Mouse (Mus musculus): Measurements from ENCODE around the gene Rbpjl. TPM values are rescaled to one million over a fixed set of nuclear protein-coding genes. Genes with fewer than 3 reads are reported as not detected.
A peak's percentile ranks its signal among the peaks of the same experiment; 100 is the strongest.

The Rbpjl gene
- total RNA-seq, 1 experiment from 2014 or later: not detected

GRCm38 (mm10) chr2:164436215-164436913 is 33.4 kb downstream of the Rbpjl start:
- no peak for ATAC-seq (replicated peaks in 1 of 2; ENCODE audit: insufficient read depth in 1 of 2, low FRiP score in 2 of 2, low TSS enrichment in 1 of 2, low read depth in 1 of 2, poor library complexity in 2 of 2, severe bottlenecking in 2 of 2)

- no peak for ATAC-seq (replicated peaks in 1 of 2; ENCODE audit: insufficient read depth in 1 of 2, low FRiP score in 2 of 2, low TSS enrichment in 1 of 2, low read depth in 1 of 2, poor library complexity in 2 of 2, severe bottlenecking in 2 of 2)
These were observed 34.0 kb downstream of the Rbpjl start for GRCm38 (mm10) chr2:164436961-164437360.

GRCm38 (mm10) chr2:164437710-164438109 is 34.8 kb downstream of the Rbpjl start:
- ATAC-seq (replicated peaks in 1 of 2; ENCODE audit: insufficient read depth in 1 of 2, low FRiP score in 2 of 2, low TSS enrichment in 1 of 2, low read depth in 1 of 2, poor library complexity in 2 of 2, severe bottlenecking in 2 of 2): no peak

- ATAC-seq (replicated peaks in 1 of 2; ENCODE audit: insufficient read depth in 1 of 2, low FRiP score in 2 of 2, low TSS enrichment in 1 of 2, low read depth in 1 of 2, poor library complexity in 2 of 2, severe bottlenecking in 2 of 2): no peak
These were observed 35.3 kb downstream of the Rbpjl start for GRCm38 (mm10) chr2:164438257-164438656.

GRCm38 (mm10) chr2:164439001-164439421 is 36.1 kb downstream of the Rbpjl start:
- no peak for ATAC-seq (replicated peaks in 1 of 2; ENCODE audit: insufficient read depth in 1 of 2, low FRiP score in 2 of 2, low TSS enrichment in 1 of 2, low read depth in 1 of 2, poor library complexity in 2 of 2, severe bottlenecking in 2 of 2)

- ATAC-seq (replicated peaks in 1 of 2; ENCODE audit: insufficient read depth in 1 of 2, low FRiP score in 2 of 2, low TSS enrichment in 1 of 2, low read depth in 1 of 2, poor library complexity in 2 of 2, severe bottlenecking in 2 of 2): no peak
These were observed 37.4 kb downstream of the Rbpjl start for GRCm38 (mm10) chr2:164440314-164440713.

GRCm38 (mm10) chr2:164441155-164441554 is 38.2 kb downstream of the Rbpjl start:
- ATAC-seq (replicated peaks in 1 of 2; ENCODE audit: insufficient read depth in 1 of 2, low FRiP score in 2 of 2, low TSS enrichment in 1 of 2, low read depth in 1 of 2, poor library complexity in 2 of 2, severe bottlenecking in 2 of 2): peak; percentile 85 to 92

- no peak for ATAC-seq (replicated peaks in 1 of 2; ENCODE audit: insufficient read depth in 1 of 2, low FRiP score in 2 of 2, low TSS enrichment in 1 of 2, low read depth in 1 of 2, poor library complexity in 2 of 2, severe bottlenecking in 2 of 2)
These were observed 38.8 kb downstream of the Rbpjl start for GRCm38 (mm10) chr2:164441731-164442130.

- no peak for ATAC-seq (replicated peaks in 1 of 2; ENCODE audit: insufficient read depth in 1 of 2, low FRiP score in 2 of 2, low TSS enrichment in 1 of 2, low read depth in 1 of 2, poor library complexity in 2 of 2, severe bottlenecking in 2 of 2)
These were observed 39.5 kb downstream of the Rbpjl start for GRCm38 (mm10) chr2:164442315-164443050.

GRCm38 (mm10) chr2:164443051-164443437 is 40.1 kb downstream of the Rbpjl start:
- peak in 1 of 2 experiments; percentile 35; a peak in 1 of 4 replicates for ATAC-seq (replicated peaks in 1 of 2; ENCODE audit: insufficient read depth in 1 of 2, low FRiP score in 2 of 2, low TSS enrichment in 1 of 2, low read depth in 1 of 2, poor library complexity in 2 of 2, severe bottlenecking in 2 of 2)

GRCm38 (mm10) chr2:164443460-164444000 is 40.6 kb downstream of the Rbpjl start, which contains the start of gene Sdc4:
TSS of gene Sdc4 (minus strand) at chr2:164443887.
- no peak for ATAC-seq (replicated peaks in 1 of 2; ENCODE audit: insufficient read depth in 1 of 2, low FRiP score in 2 of 2, low TSS enrichment in 1 of 2, low read depth in 1 of 2, poor library complexity in 2 of 2, severe bottlenecking in 2 of 2)

- no peak for ATAC-seq (replicated peaks in 1 of 2; ENCODE audit: insufficient read depth in 1 of 2, low FRiP score in 2 of 2, low TSS enrichment in 1 of 2, low read depth in 1 of 2, poor library complexity in 2 of 2, severe bottlenecking in 2 of 2)
These were observed 41.8 kb downstream of the Rbpjl start for GRCm38 (mm10) chr2:164444701-164445100.

- ATAC-seq (replicated peaks in 1 of 2; ENCODE audit: insufficient read depth in 1 of 2, low FRiP score in 2 of 2, low TSS enrichment in 1 of 2, low read depth in 1 of 2, poor library complexity in 2 of 2, severe bottlenecking in 2 of 2): no peak
These were observed 42.6 kb downstream of the Rbpjl start for GRCm38 (mm10) chr2:164445399-164446085.

- no peak for ATAC-seq (replicated peaks in 1 of 2; ENCODE audit: insufficient read depth in 1 of 2, low FRiP score in 2 of 2, low TSS enrichment in 1 of 2, low read depth in 1 of 2, poor library complexity in 2 of 2, severe bottlenecking in 2 of 2)
These were observed 43.1 kb downstream of the Rbpjl start for GRCm38 (mm10) chr2:164446086-164446469.

- no peak for ATAC-seq (replicated peaks in 1 of 2; ENCODE audit: insufficient read depth in 1 of 2, low FRiP score in 2 of 2, low TSS enrichment in 1 of 2, low read depth in 1 of 2, poor library complexity in 2 of 2, severe bottlenecking in 2 of 2)
These were observed 45.2 kb downstream of the Rbpjl start for GRCm38 (mm10) chr2:164448140-164448539.

- no peak for ATAC-seq (replicated peaks in 1 of 2; ENCODE audit: insufficient read depth in 1 of 2, low FRiP score in 2 of 2, low TSS enrichment in 1 of 2, low read depth in 1 of 2, poor library complexity in 2 of 2, severe bottlenecking in 2 of 2)
These were observed 46.0 kb downstream of the Rbpjl start for GRCm38 (mm10) chr2:164448921-164449320.

- no peak for ATAC-seq (replicated peaks in 1 of 2; ENCODE audit: insufficient read depth in 1 of 2, low FRiP score in 2 of 2, low TSS enrichment in 1 of 2, low read depth in 1 of 2, poor library complexity in 2 of 2, severe bottlenecking in 2 of 2)
These were observed 46.6 kb downstream of the Rbpjl start for GRCm38 (mm10) chr2:164449341-164450042.
